Mouse (Mus musculus) right cerebral cortex, postnatal 14 days (tissue): ENCODE results near the gene Mark1.

Experiments used
- DNase-seq: peaks from one replicate; pipeline ENCODE4 v3.0.0; 2022

Gene Mark1

GRCm38 (mm10) chr1:184882281-184883268 lies 116.8 kb downstream of the Mark1 start, which contains the start of gene C130074G19Rik:
Gene C130074G19Rik, minus strand, starts transcription at chr1:184883218.
- DNase-seq, result no peak

GRCm38 (mm10) chr1:184881861-184882260 lies 117.5 kb downstream of the Mark1 start:
- no peak for DNase-seq

- DNase-seq, result no peak
These were observed 118.2 kb downstream of the Mark1 start for GRCm38 (mm10) chr1:184881211-184881610.

GRCm38 (mm10) chr1:184878860-184879259 lies 120.5 kb downstream of the Mark1 start:
- DNase-seq, result no peak

- DNase-seq, result peak; percentile 27
These were observed 122.1 kb downstream of the Mark1 start for GRCm38 (mm10) chr1:184877306-184877705.

GRCm38 (mm10) chr1:184873910-184874309 lies 125.5 kb downstream of the Mark1 start:
- DNase-seq, result no peak

- no peak for DNase-seq
These were observed 127.1 kb downstream of the Mark1 start for GRCm38 (mm10) chr1:184872069-184872819.

GRCm38 (mm10) chr1:184871506-184871905 lies 127.9 kb downstream of the Mark1 start:
- DNase-seq, result no peak

- DNase-seq, result no peak
These were observed 128.6 kb downstream of the Mark1 start for GRCm38 (mm10) chr1:184870646-184871385.

GRCm38 (mm10) chr1:184869939-184870565 lies 129.3 kb downstream of the Mark1 start:
- DNase-seq, result no peak

- DNase-seq, result no peak
These were observed 131.7 kb downstream of the Mark1 start for GRCm38 (mm10) chr1:184867640-184868120.

GRCm38 (mm10) chr1:184864381-184864801 lies 135.0 kb downstream of the Mark1 start:
- DNase-seq, result no peak

- no peak for DNase-seq
These were observed 136.7 kb downstream of the Mark1 start for GRCm38 (mm10) chr1:184862636-184863035.

GRCm38 (mm10) chr1:184861551-184861950 lies 137.8 kb downstream of the Mark1 start:
- DNase-seq, result no peak

- no peak for DNase-seq
These were observed 139.1 kb downstream of the Mark1 start for GRCm38 (mm10) chr1:184860276-184860675.

- DNase-seq, result no peak
These were observed 141.1 kb downstream of the Mark1 start for GRCm38 (mm10) chr1:184858253-184858652.

- DNase-seq, result no peak
These were observed 142.2 kb downstream of the Mark1 start for GRCm38 (mm10) chr1:184857216-184857615.

GRCm38 (mm10) chr1:184853922-184854321 lies 145.4 kb downstream of the Mark1 start:
- no peak for DNase-seq

GRCm38 (mm10) chr1:184853339-184853738 lies 146.0 kb downstream of the Mark1 start:
- peak; percentile 55 for DNase-seq

GRCm38 (mm10) chr1:184851741-184852618 lies 147.4 kb downstream of the Mark1 start:
- peak; percentile 67 for DNase-seq

GRCm38 (mm10) chr1:184851166-184851565 lies 148.2 kb downstream of the Mark1 start:
- DNase-seq, result no peak
